Mouse (Mus musculus) CD4-positive naive resting alpha-beta T cell, adult 76 days (primary cell): ENCODE results near the gene Zfp956. TPM values are rescaled to one million over a fixed set of nuclear protein-coding genes. Genes with fewer than 3 reads are reported as not detected.

Experiments
- total RNA-seq: library from RNA; stranded (reverse); gene quantifications from one replicate; pipeline ENCODE4 v1.2.4, GENCODE M21; 2023

Zfp956 gene
- 28.5 TPM for total RNA-seq

GRCm38 (mm10) chr6:47953191-47953726 is at the start of gene Zfp956:
TSS of gene Zfp956 (plus strand) at chr6:47953390.

GRCm38 (mm10) chr6:47920447-47921340 is 32.5 kb upstream of the Zfp956 start, which contains the start of gene Zfp212:
TSS of gene Zfp212 (plus strand) at chr6:47920476.

Other genes with a start within 250 kb of the Zfp956 start
- 70.1 TPM for gene Pdia4, start 140.0 kb upstream of the Zfp956 start, total RNA-seq
- gene Zfp786, start 122.5 kb upstream of the Zfp956 start, total RNA-seq: not detected
- gene Zfp398, start 117.7 kb upstream of the Zfp956 start, total RNA-seq: 37.3 TPM
- 10.9 TPM for gene Zfp282, start 76.2 kb upstream of the Zfp956 start, total RNA-seq
- 72.5 TPM for gene Zfp212, start 32.9 kb upstream of the Zfp956 start, total RNA-seq
- 49.1 TPM for gene Zfp777, start 95.5 kb downstream of the Zfp956 start, total RNA-seq
- 81.5 TPM for gene Zfp746, start 133.2 kb downstream of the Zfp956 start, total RNA-seq